Mouse (Mus musculus) liver, embryonic 14.5 days (tissue): Measurements from ENCODE around the gene Kif1bp. TPM values are rescaled to one million over a fixed set of nuclear protein-coding genes. Genes with fewer than 3 reads are reported as not detected.

ENCODE experiments used
- ATAC-seq: fragments of 200-750 bp; cut with Nextera tagmentation; 2 replicates; pipeline ENCODE4 v1.8.0; 2017; ENCODE audit warnings: moderate number of reproducible peaks, mild to moderate bottlenecking, moderate library complexity; ENCODE audit not compliant: insufficient read depth
- DNase-seq, 3 experiments: peaks; one replicate each; pipeline ENCODE4 v3.0.0-alpha.2; 2012 to 2013; ENCODE audit warnings: low read depth in 3 of 3, low spot score in 3 of 3
- H3K27ac ChIP-seq: fragments of 300-500 bp; sonication (generic); 2 replicates; pipeline ENCODE4 v1.5.1; 2014; ENCODE audit warnings: moderate library complexity, mild to moderate bottlenecking, control low read depth, inconsistent platforms
- H3K27me3 ChIP-seq: fragments of 300-500 bp; sonication (generic); 2 replicates; pipeline ENCODE4 v1.6.1; 2014; ENCODE audit warnings: mild to moderate bottlenecking, low read length, moderate library complexity; ENCODE audit not compliant: control insufficient read depth, insufficient read depth
- H3K36me3 ChIP-seq: fragments of 300-500 bp; sonication (generic); replicated peaks from 2 replicates; pipeline ENCODE4 v1.6.1; 2014; ENCODE audit warnings: low read depth; ENCODE audit not compliant: control insufficient read depth, insufficient read depth
- H3K4me1 ChIP-seq, 2 experiments: fragments of 200-500 bp in 1 of 2; fragments of 300-500 bp in 1 of 2; sonication (generic) in 1 of 2; replicated peaks; 2 replicates each; pipeline ENCODE4 v1.6.1; 2012 to 2014; ENCODE audit warnings: antibody characterized with exemption in 1 of 2, inconsistent platforms in 1 of 2, low read length in 1 of 2; ENCODE audit not compliant: control insufficient read depth in 2 of 2, insufficient read depth in 2 of 2
- H3K4me2 ChIP-seq: fragments of 300-500 bp; sonication (generic); 2 replicates; pipeline ENCODE4 v1.6.1; 2014; ENCODE audit warnings: low read depth, mild to moderate bottlenecking, control low read depth, moderate library complexity
- H3K4me3 ChIP-seq, 2 experiments: fragments of 200-500 bp in 1 of 2; fragments of 300-500 bp in 1 of 2; sonication (generic) in 1 of 2; 2 replicates each; pipeline ENCODE4 v1.5.1; 2012 to 2014; ENCODE audit warnings: low read depth in 2 of 2, low read length in 2 of 2, mild to moderate bottlenecking in 2 of 2, control low read depth in 1 of 2, inconsistent platforms in 1 of 2, moderate library complexity in 1 of 2; ENCODE audit not compliant: insufficient read depth in 1 of 2
- H3K9ac ChIP-seq: fragments of 300-500 bp; sonication (generic); replicated peaks from 2 replicates; pipeline ENCODE4 v1.6.1; 2014; ENCODE audit warnings: mild to moderate bottlenecking, control low read depth, moderate library complexity
- H3K9me3 ChIP-seq: fragments of 300-500 bp; sonication (generic); 2 replicates; pipeline ENCODE4 v1.6.1; 2016; ENCODE audit warnings: low read length, mixed read lengths; ENCODE audit not compliant: control insufficient read depth
- CTCF ChIP-seq: IDR thresholded peaks from 2 replicates; pipeline ENCODE4 v1.5.1; 2016; ENCODE audit warnings: antibody characterized with exemption, low read depth, control low read depth
- EP300 ChIP-seq: IDR thresholded peaks from 2 replicates; pipeline ENCODE4 v1.6.1; 2016; ENCODE audit warnings: antibody characterized with exemption, low read depth
- WGBS: fragments of 180-500 bp; shearing (Covaris S2); extraction: QIAGEN DNeasy Blood & Tissue Kit; methylation state at CpG from one replicate; pipeline ENCODE4 v1.1.7; 2014; ENCODE audit not compliant: insufficient replicate concordance; 5-methylcytosine and 5-hydroxymethylcytosine counted together
- polyA plus RNA-seq, 2 experiments: library from polyadenylated mRNA; depleted of rRNA in 1 of 2; stranded (reverse) in 1 of 2; unstranded in 1 of 2; fragments of >200 nt; fragmentation: Nextera tagmentation in 1 of 2; extraction: Ambion mirVana in 1 of 2; gene quantifications; 2 replicates each; pipeline versions ENCODE4 v1.2.1 to v1.2.3; 2012 to 2014

Kif1bp gene
- polyA plus RNA-seq, 2 experiments: 9.2 to 11.5 TPM

GRCm38 (mm10) chr10:62503836-62504628, 74.2 kb downstream of the Kif1bp start:
- H3K4me2 ChIP-seq: peak overlapping the region; percentile 68
- H3K36me3 ChIP-seq: no peaks in the 10 kb centered on the region
- no peaks in the 10 kb centered on the region for H3K9me3 ChIP-seq
- H3K9ac ChIP-seq: peak overlapping the region; percentile 54; the same call in 1 of the 2 replicates
- H3K27ac ChIP-seq: peak overlapping the region; percentile 63
- ATAC-seq: peak; percentile 59
- TF ChIP-seq CTCF: no peak
- TF ChIP-seq EP300: 0 out of 2 replicates have a peak, but pooled peaks have one; percentile 30
- WGBS: 17% methylated on average over 12 of the region's 12 CpGs
- H3K4me1 ChIP-seq: peaks cover 50 to 59% of the 10 kb centered on the region in 2 experiments
- DNase-seq: no peak
- no peaks in the 10 kb centered on the region for H3K27me3 ChIP-seq
- peak overlapping the region in 1 of 2 experiments; percentile 31; a peak in 2 of 4 replicates for H3K4me3 ChIP-seq

GRCm38 (mm10) chr10:62503353-62503752, 74.9 kb downstream of the Kif1bp start:
- WGBS: 5% methylated on average over 4 of the region's 4 CpGs
- peak overlapping the region; percentile 63 for H3K27ac ChIP-seq
- TF ChIP-seq CTCF (no peak), EP300 (no peak)
- H3K4me1 ChIP-seq: peaks cover 48 to 53% of the 10 kb centered on the region in 2 experiments
- DNase-seq (no peak), ATAC-seq (no peak)
- H3K9me3 ChIP-seq: no peaks in the 10 kb centered on the region
- no peaks in the 10 kb centered on the region for H3K36me3 ChIP-seq
- peak overlapping the region in 1 of 2 experiments; percentile 31; a peak in 2 of 4 replicates for H3K4me3 ChIP-seq
- peak overlapping the region; percentile 54 for H3K9ac ChIP-seq
- peak overlapping the region; percentile 68 for H3K4me2 ChIP-seq
- H3K27me3 ChIP-seq: no peaks in the 10 kb centered on the region

- Histone ChIP-seq H3K27me3 (no peaks in the 10 kb centered on the region), H3K9ac (no peak overlapping the region), H3K36me3 (no peaks in the 10 kb centered on the region), H3K4me1 (peaks cover 40 to 47% of the 10 kb centered on the region in 2 experiments), H3K4me2 (no peak overlapping the region), H3K4me3 (no peak overlapping the region), H3K27ac (no peak overlapping the region), H3K9me3 (no peaks in the 10 kb centered on the region)
- no peak for TF ChIP-seq CTCF
- DNase-seq: no peak
- WGBS: 62% methylated on average over 7 of the region's 7 CpGs
- ATAC-seq: no peak
These were observed 76.3 kb downstream of the Kif1bp start for GRCm38 (mm10) chr10:62501951-62502350.

- peak overlapping the region; percentile 26; the same call in 1 of the 2 replicates for H3K4me2 ChIP-seq
- no peak overlapping the region for H3K9ac ChIP-seq
- no peak overlapping the region for H3K27ac ChIP-seq
- no peak for ATAC-seq
- TF ChIP-seq EP300 (no peak), CTCF (no peak)
- no peak overlapping the region for H3K4me3 ChIP-seq
- WGBS: 65% methylated on average over 9 of the region's 9 CpGs
- peaks cover 33 to 44% of the 10 kb centered on the region in 2 experiments for H3K4me1 ChIP-seq
- no peaks in the 10 kb centered on the region for H3K9me3 ChIP-seq
- DNase-seq: no peak
- no peaks in the 10 kb centered on the region for H3K27me3 ChIP-seq
- H3K36me3 ChIP-seq: no peaks in the 10 kb centered on the region
These were observed 77.2 kb downstream of the Kif1bp start for GRCm38 (mm10) chr10:62500916-62501615.
